Mouse (Mus musculus): ENCODE measurements at regions not wholly inside any gene's neighbourhood (a gene's known extent, or its start where the extent isn't known, plus 50 kb on each side); places are given as distances from the start of the nearest gene placed in this dataset.

- Histone ChIP-seq H3K4me2 (replicated peaks; ENCODE audit: low read depth) (no peak overlapping the region), H3K27ac (ENCODE audit: low read depth, low read length) (no peak overlapping the region), H3K9me3 (ENCODE audit: control insufficient read depth) (no peaks in the 10 kb centered on the region), H3K9ac (ENCODE audit: low read depth, low read length) (no peak overlapping the region), H3K27me3 (replicated peaks; ENCODE audit: control insufficient read depth, insufficient read depth, low read length) (no peaks in the 10 kb centered on the region), H3K4me1 (replicated peaks; ENCODE audit: control insufficient read depth, insufficient read depth, low read length) (0 out of 2 replicates have a peak, but pooled peaks cover 2% of the 10 kb centered on the region), H3K36me3 (ENCODE audit: control insufficient read depth, insufficient read depth) (no peaks in the 10 kb centered on the region), H3K4me3 (ENCODE audit: low read depth, low read length) (no peak overlapping the region)
- 62% methylated on average over 1 of the region's 1 CpGs for WGBS
- TF ChIP-seq CTCF (IDR thresholded peaks at IDR 0.05; ENCODE audit: low read depth), result no peak
- ATAC-seq, result no peak
Measured at GRCm38 (mm10) chr12:9655794-9656193, 85.9 kb downstream of the Osr1 start.

- ATAC-seq, result no peak
- no peaks in the 10 kb centered on the region for H3K36me3 ChIP-seq (ENCODE audit: control insufficient read depth, insufficient read depth)
- TF ChIP-seq CTCF (IDR thresholded peaks at IDR 0.05; ENCODE audit: low read depth), result no peak
- H3K4me1 ChIP-seq (replicated peaks; ENCODE audit: control insufficient read depth, insufficient read depth, low read length), result 0 out of 2 replicates have a peak, but pooled peaks cover 2% of the 10 kb centered on the region
- no peak overlapping the region for H3K9ac ChIP-seq (ENCODE audit: low read depth, low read length)
- no peaks in the 10 kb centered on the region for H3K27me3 ChIP-seq (replicated peaks; ENCODE audit: control insufficient read depth, insufficient read depth, low read length)
- 34% methylated on average over 3 of the region's 3 CpGs for WGBS
- no peaks in the 10 kb centered on the region for H3K9me3 ChIP-seq (ENCODE audit: control insufficient read depth)
- no peak overlapping the region for H3K4me2 ChIP-seq (replicated peaks; ENCODE audit: low read depth)
- no peak overlapping the region for H3K27ac ChIP-seq (ENCODE audit: low read depth, low read length)
- no peak overlapping the region for H3K4me3 ChIP-seq (ENCODE audit: low read depth, low read length)
Measured at GRCm38 (mm10) chr12:9656324-9656723, 86.4 kb downstream of the Osr1 start.

- Histone ChIP-seq H3K36me3 (ENCODE audit: control insufficient read depth, insufficient read depth) (no peaks in the 10 kb centered on the region), H3K27ac (ENCODE audit: low read depth, low read length) (no peak overlapping the region), H3K4me1 (replicated peaks; ENCODE audit: control insufficient read depth, insufficient read depth, low read length) (0 out of 2 replicates have a peak, but pooled peaks cover 2% of the 10 kb centered on the region), H3K4me2 (replicated peaks; ENCODE audit: low read depth) (no peak overlapping the region), H3K27me3 (replicated peaks; ENCODE audit: control insufficient read depth, insufficient read depth, low read length) (no peaks in the 10 kb centered on the region), H3K4me3 (ENCODE audit: low read depth, low read length) (no peak overlapping the region), H3K9me3 (ENCODE audit: control insufficient read depth) (no peaks in the 10 kb centered on the region), H3K9ac (ENCODE audit: low read depth, low read length) (no peak overlapping the region)
- ATAC-seq, result no peak
- WGBS, result 15% methylated on average over 8 of the region's 8 CpGs
- no peak for TF ChIP-seq CTCF (IDR thresholded peaks at IDR 0.05; ENCODE audit: low read depth)
Measured at GRCm38 (mm10) chr12:9657199-9657766, 87.4 kb downstream of the Osr1 start.

GRCm38 (mm10) chr12:9657793-9658192 is 87.9 kb downstream of the Osr1 start:
- Histone ChIP-seq H3K36me3 (ENCODE audit: control insufficient read depth, insufficient read depth) (no peaks in the 10 kb centered on the region), H3K9ac (ENCODE audit: low read depth, low read length) (no peak overlapping the region), H3K27me3 (replicated peaks; ENCODE audit: control insufficient read depth, insufficient read depth, low read length) (no peaks in the 10 kb centered on the region), H3K4me3 (ENCODE audit: low read depth, low read length) (no peak overlapping the region), H3K4me2 (replicated peaks; ENCODE audit: low read depth) (no peak overlapping the region), H3K4me1 (replicated peaks; ENCODE audit: control insufficient read depth, insufficient read depth, low read length) (0 out of 2 replicates have a peak, but pooled peaks cover 2% of the 10 kb centered on the region), H3K9me3 (ENCODE audit: control insufficient read depth) (no peaks in the 10 kb centered on the region), H3K27ac (ENCODE audit: low read depth, low read length) (no peak overlapping the region)
- WGBS, result 42% methylated on average over 8 of the region's 8 CpGs
- TF ChIP-seq CTCF (IDR thresholded peaks at IDR 0.05; ENCODE audit: low read depth), result no peak
- ATAC-seq, result no peak

GRCm38 (mm10) chr12:9660299-9660698 is 90.4 kb downstream of the Osr1 start:
- Histone ChIP-seq H3K9ac (ENCODE audit: low read depth, low read length) (no peak overlapping the region), H3K9me3 (ENCODE audit: control insufficient read depth) (no peaks in the 10 kb centered on the region), H3K36me3 (ENCODE audit: control insufficient read depth, insufficient read depth) (no peaks in the 10 kb centered on the region), H3K27ac (ENCODE audit: low read depth, low read length) (no peak overlapping the region), H3K27me3 (replicated peaks; ENCODE audit: control insufficient read depth, insufficient read depth, low read length) (no peaks in the 10 kb centered on the region), H3K4me3 (ENCODE audit: low read depth, low read length) (no peak overlapping the region), H3K4me2 (replicated peaks; ENCODE audit: low read depth) (no peak overlapping the region), H3K4me1 (replicated peaks; ENCODE audit: control insufficient read depth, insufficient read depth, low read length) (0 out of 2 replicates have a peak, but pooled peaks cover 2% of the 10 kb centered on the region)
- ATAC-seq, result no peak
- 16% methylated on average over 1 of the region's 1 CpGs for WGBS
- TF ChIP-seq CTCF (IDR thresholded peaks at IDR 0.05; ENCODE audit: low read depth), result no peak

- H3K9me3 ChIP-seq (ENCODE audit: control insufficient read depth), result no peaks in the 10 kb centered on the region
Measured at GRCm38 (mm10) chr12:9688776-9689175, 118.9 kb downstream of the Osr1 start.

GRCm38 (mm10) chr12:9689541-9689940 is 119.6 kb downstream of the Osr1 start:
- Histone ChIP-seq H3K9me3 (ENCODE audit: control insufficient read depth) (no peaks in the 10 kb centered on the region), H3K36me3 (ENCODE audit: control insufficient read depth, insufficient read depth) (no peaks in the 10 kb centered on the region), H3K27me3 (replicated peaks; ENCODE audit: control insufficient read depth, insufficient read depth, low read length) (no peaks in the 10 kb centered on the region), H3K4me1 (replicated peaks; ENCODE audit: control insufficient read depth, insufficient read depth, low read length) (no peaks in the 10 kb centered on the region), H3K4me3 (ENCODE audit: low read depth, low read length) (no peak overlapping the region), H3K9ac (ENCODE audit: low read depth, low read length) (no peak overlapping the region), H3K4me2 (replicated peaks; ENCODE audit: low read depth) (no peak overlapping the region), H3K27ac (ENCODE audit: low read depth, low read length) (no peak overlapping the region)
- no peak for ATAC-seq
- 83% methylated on average over 4 of the region's 4 CpGs for WGBS
- no peak for TF ChIP-seq CTCF (IDR thresholded peaks at IDR 0.05; ENCODE audit: low read depth)

More at GRCm38 (mm10) chr12:9688776-9689175, 118.9 kb downstream of the Osr1 start:
- no peak overlapping the region for H3K4me3 ChIP-seq (ENCODE audit: low read depth, low read length)
- no peaks in the 10 kb centered on the region for H3K36me3 ChIP-seq (ENCODE audit: control insufficient read depth, insufficient read depth)
- no peak overlapping the region for H3K27ac ChIP-seq (ENCODE audit: low read depth, low read length)
- H3K4me2 ChIP-seq (replicated peaks; ENCODE audit: low read depth), result no peak overlapping the region
- no peaks in the 10 kb centered on the region for H3K4me1 ChIP-seq (replicated peaks; ENCODE audit: control insufficient read depth, insufficient read depth, low read length)
- no peak for ATAC-seq
- TF ChIP-seq CTCF (IDR thresholded peaks at IDR 0.05; ENCODE audit: low read depth), result no peak
- H3K27me3 ChIP-seq (replicated peaks; ENCODE audit: control insufficient read depth, insufficient read depth, low read length), result no peaks in the 10 kb centered on the region
- H3K9ac ChIP-seq (ENCODE audit: low read depth, low read length), result no peak overlapping the region
